Mouse (Mus musculus): ENCODE measurements around the gene Slc38a1. TPM values are rescaled to one million over a fixed set of nuclear protein-coding genes. Genes with fewer than 3 reads are reported as not detected.

Slc38a1 gene
- total and polyA plus RNA-seq, 3 experiments, result 0.03 TPM; not detected in 2

DNA sequence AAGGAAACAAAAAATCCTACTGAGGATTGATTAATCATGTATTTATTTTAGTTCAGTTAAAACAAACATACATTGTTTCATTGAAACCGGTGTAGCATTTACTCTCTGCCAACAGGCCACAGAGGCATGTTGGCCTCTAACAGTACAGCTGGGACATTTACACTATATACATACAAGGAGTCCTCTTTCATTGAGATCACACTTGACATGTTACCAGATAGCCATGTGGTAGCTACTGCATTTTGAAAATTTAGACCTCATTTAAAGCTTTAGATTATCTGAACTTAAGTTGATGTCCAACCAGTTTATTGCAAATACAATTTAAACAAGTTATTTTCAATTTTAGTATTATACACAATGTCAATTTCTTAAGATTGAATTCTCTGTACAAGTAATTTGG is 44.7 kb upstream of the Slc38a1 start:
- Histone ChIP-seq H3K27me3 (ENCODE audit: control insufficient read depth in 1 of 2, insufficient read depth in 2 of 2, low read length in 2 of 2) (no peaks in the 10 kb centered on the region), H3K36me3 (ENCODE audit: control insufficient read depth in 1 of 2, insufficient read depth in 2 of 2, low read length in 2 of 2) (peaks cover 45 to 49% of the 10 kb centered on the region in 2 experiments), H3K4me1 (ENCODE audit: control insufficient read depth in 1 of 2, insufficient read depth in 2 of 2, low read length in 2 of 2) (peaks cover 8 to 27% of the 10 kb centered on the region in 2 experiments), H3K27ac (ENCODE audit: control insufficient read depth, low read depth, low read length) (no peak overlapping the region), H3K4me3 (ENCODE audit: control insufficient read depth in 1 of 2, insufficient read depth in 1 of 2, low read depth in 2 of 2, low read length in 2 of 2) (no peak overlapping the region), H3K9ac (ENCODE audit: control insufficient read depth, low read depth, low read length, poor library complexity, severe bottlenecking) (no peak overlapping the region), H3K9me3 (replicated peaks; ENCODE audit: insufficient read depth, low read length) (no peaks in the 10 kb centered on the region), H3K79me2 (ENCODE audit: control insufficient read depth, insufficient read depth, low read length, poor library complexity) (peaks cover 4% of the 10 kb centered on the region)
- no peak for TF ChIP-seq MXI1 (IDR thresholded peaks at IDR 0.05; ENCODE audit: low read depth, low read length)
- TF ChIP-seq POLR2AphosphoS5 (IDR thresholded peaks at IDR 0.05; ENCODE audit: borderline replicate concordance, low read depth, low read length), result peak; percentile 78; the same call in 1 of the 2 replicates
- peak; percentile 59 for DNase-seq (ENCODE audit: low read depth, low spot score)

DNA sequence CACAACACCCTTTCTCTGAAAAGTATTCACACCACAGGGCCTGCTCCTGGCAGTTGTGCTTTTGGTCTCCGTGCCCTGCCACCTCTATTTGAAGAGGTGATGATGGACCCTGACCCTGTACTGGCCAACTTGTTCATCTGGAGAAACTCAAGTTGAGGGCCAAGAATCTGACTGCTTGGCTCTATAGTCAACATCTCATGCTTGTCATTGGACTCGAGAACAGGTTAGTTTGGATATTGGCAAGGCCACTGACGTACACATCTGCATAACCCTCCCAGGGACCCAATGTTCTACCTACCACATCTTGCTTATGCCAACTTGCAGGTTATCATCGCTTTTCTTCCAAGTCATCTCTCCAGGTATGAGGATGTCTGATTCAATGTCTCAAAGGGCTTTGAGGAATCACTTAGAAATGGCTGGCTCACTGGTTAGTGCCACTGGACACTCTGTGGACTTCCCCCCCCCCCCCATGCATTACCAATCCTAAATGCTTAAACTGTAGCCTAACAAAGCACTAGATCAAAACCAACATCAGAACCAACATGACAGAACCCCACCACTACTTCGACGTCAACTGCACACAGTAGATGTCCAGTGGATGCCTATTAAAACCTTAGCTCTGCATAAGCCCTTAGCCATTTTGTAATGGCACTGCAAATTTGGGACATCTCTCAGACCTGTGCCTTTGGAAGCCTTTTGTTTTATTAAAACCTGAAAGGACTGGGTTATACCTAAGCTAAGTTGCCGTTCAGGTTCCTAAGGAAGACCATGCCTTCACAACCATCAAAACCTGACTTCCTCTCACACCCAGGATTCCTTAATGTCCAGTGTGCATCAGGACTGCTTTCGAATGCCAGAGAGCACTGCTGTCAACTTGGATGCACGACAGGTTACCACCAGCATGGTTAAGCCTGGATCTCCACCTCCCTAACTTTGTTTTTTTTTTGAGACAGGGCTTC is 43.8 kb upstream of the Slc38a1 start:
- Histone ChIP-seq H3K4me3 (ENCODE audit: control insufficient read depth in 1 of 2, insufficient read depth in 1 of 2, low read depth in 2 of 2, low read length in 2 of 2) (no peak overlapping the region), H3K9ac (ENCODE audit: control insufficient read depth, low read depth, low read length, poor library complexity, severe bottlenecking) (no peak overlapping the region), H3K79me2 (ENCODE audit: control insufficient read depth, insufficient read depth, low read length, poor library complexity) (no peaks in the 10 kb centered on the region), H3K4me1 (ENCODE audit: control insufficient read depth in 1 of 2, insufficient read depth in 2 of 2, low read length in 2 of 2) (peaks cover 8 to 25% of the 10 kb centered on the region in 2 experiments), H3K27ac (ENCODE audit: control insufficient read depth, low read depth, low read length) (no peak overlapping the region), H3K27me3 (ENCODE audit: control insufficient read depth in 1 of 2, insufficient read depth in 2 of 2, low read length in 2 of 2) (peaks cover 0 to 1% of the 10 kb centered on the region in 2 experiments; a peak in 1 of 4 replicates), H3K9me3 (replicated peaks; ENCODE audit: insufficient read depth, low read length) (no peaks in the 10 kb centered on the region), H3K36me3 (ENCODE audit: control insufficient read depth in 1 of 2, insufficient read depth in 2 of 2, low read length in 2 of 2) (peaks cover 36 to 44% of the 10 kb centered on the region in 2 experiments)
- DNase-seq (ENCODE audit: low read depth, low spot score), result peak; percentile 75
- peak; percentile 48; the same call in 1 of the 2 replicates for TF ChIP-seq CHD2 (IDR thresholded peaks at IDR 0.05; ENCODE audit: low read length)
- no peak for TF ChIP-seq MAZ (IDR thresholded peaks at IDR 0.05; ENCODE audit: low read depth, low read length)
- TF ChIP-seq MXI1 (IDR thresholded peaks at IDR 0.05; ENCODE audit: low read depth, low read length), result no peak
- TF ChIP-seq POLR2A (IDR thresholded peaks at IDR 0.05; ENCODE audit: control insufficient read depth in 1 of 2, insufficient read depth in 1 of 2, low read depth in 1 of 2, low read length in 2 of 2, poor library complexity in 1 of 2), result peak in 1 of 2 experiments; percentile 52; a peak in 1 of 4 replicates
- no peak for TF ChIP-seq HCFC1 (IDR thresholded peaks at IDR 0.05; ENCODE audit: low read depth, low read length)
- no peak for TF ChIP-seq ZC3H11A (IDR thresholded peaks at IDR 0.05; ENCODE audit: low read depth, low read length)
- no peak for TF ChIP-seq KAT2A (conservative IDR thresholded peaks at IDR 0.05; ENCODE audit: low read depth, low read length)
- TF ChIP-seq GATA1 (IDR thresholded peaks at IDR 0.05; ENCODE audit: low read depth, low read length), result no peak
- no peak for TF ChIP-seq ELF1 (IDR thresholded peaks at IDR 0.05; ENCODE audit: low read depth, low read length)
- no peak for TF ChIP-seq BHLHE40 (IDR thresholded peaks at IDR 0.05; ENCODE audit: borderline replicate concordance, low read depth, low read length)
- no peak for TF ChIP-seq TBP (IDR thresholded peaks at IDR 0.05; ENCODE audit: low read depth, low read length)
- TF ChIP-seq USF2 (IDR thresholded peaks at IDR 0.05; ENCODE audit: borderline replicate concordance in 1 of 2, insufficient read depth in 1 of 2, low read depth in 1 of 2, low read length in 2 of 2), result no peak
- TF ChIP-seq MAFK (IDR thresholded peaks at IDR 0.05; ENCODE audit: borderline replicate concordance, low read depth, low read length), result no peak
- TF ChIP-seq MEF2A (IDR thresholded peaks at IDR 0.05; ENCODE audit: extremely low read depth, insufficient replicate concordance, low read depth, low read length, poor library complexity, severe bottlenecking), result no peak
- peak; percentile 27; the same call in 1 of the 2 replicates for TF ChIP-seq ZMIZ1 (IDR thresholded peaks at IDR 0.05; ENCODE audit: low read depth, low read length)
- TF ChIP-seq ZNF384 (IDR thresholded peaks at IDR 0.05; ENCODE audit: low read depth, low read length), result no peak
- no peak for TF ChIP-seq TCF12 (IDR thresholded peaks at IDR 0.05; ENCODE audit: low read depth, low read length)
- TF ChIP-seq ZKSCAN1 (IDR thresholded peaks at IDR 0.05; ENCODE audit: low read depth, low read length), result no peak
- TF ChIP-seq UBTF (IDR thresholded peaks at IDR 0.05; ENCODE audit: borderline replicate concordance, insufficient read depth, low read depth, low read length), result no peak
- no peak for TF ChIP-seq GABPA (IDR thresholded peaks at IDR 0.05; ENCODE audit: low read depth, low read length)
- TF ChIP-seq MYB (IDR thresholded peaks at IDR 0.05; ENCODE audit: low read depth, low read length), result no peak
- no peak for TF ChIP-seq JUND (IDR thresholded peaks at IDR 0.05; ENCODE audit: low read depth, low read length)
- TF ChIP-seq POLR2AphosphoS5 (IDR thresholded peaks at IDR 0.05; ENCODE audit: borderline replicate concordance, low read depth, low read length), result no peak; the same call in 1 of the 2 replicates
- TF ChIP-seq TAL1 (IDR thresholded peaks at IDR 0.05; ENCODE audit: low read length), result no peak
- TF ChIP-seq RAD21 (IDR thresholded peaks at IDR 0.05; ENCODE audit: low read depth, low read length), result no peak
- TF ChIP-seq NELFE (IDR thresholded peaks at IDR 0.05; ENCODE audit: low read depth, low read length), result peak; percentile 11; the same call in 1 of the 2 replicates
- no peak for TF ChIP-seq NRF1 (IDR thresholded peaks at IDR 0.05; ENCODE audit: insufficient read depth, low read depth, low read length, poor library complexity, severe bottlenecking)
- no peak for TF ChIP-seq USF1 (IDR thresholded peaks at IDR 0.05; ENCODE audit: low read depth, low read length)

Measured in MEL (cell line).